Mouse (Mus musculus): ENCODE results near the gene Rhog. TPM values are rescaled to one million over a fixed set of nuclear protein-coding genes. Genes with fewer than 3 reads are reported as not detected.
"Not testable (repeated sequence)": the region's sequence is repeated elsewhere in the genome, so short reads cannot be mapped to it uniquely, and the experiment has no call there.

The Rhog gene
- total RNA-seq (2021), result 10 to 100 TPM; 24.8 to 30.5 TPM

DNA sequence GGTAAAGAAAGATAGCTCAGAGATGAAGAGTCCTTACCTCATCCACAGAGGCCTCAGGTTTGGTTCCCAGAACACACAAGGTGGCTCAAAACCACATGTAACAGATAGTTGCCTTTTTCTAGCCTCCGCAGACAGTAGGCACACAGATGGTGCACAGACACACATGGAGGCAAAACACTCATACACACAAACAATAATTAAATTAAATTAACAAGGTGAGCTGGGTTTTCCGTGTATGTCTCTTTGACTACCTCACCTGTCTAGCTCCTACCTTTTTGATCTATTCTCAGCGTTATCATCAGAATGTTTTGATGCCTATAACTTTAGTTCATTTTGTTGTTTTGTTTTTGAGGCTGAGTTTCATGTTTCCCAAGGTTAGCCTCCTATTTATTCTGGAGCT, at the start of gene Rhog:
TSS of gene Rhog (minus strand) at position 101 of the 400 bp plus-strand sequence.
- no peak for DNase-seq (ENCODE audit: low spot score)
- intact Hi-C loops (cut with DNase I), result loop anchor here (10.0 kb wide), 1 partner anchor 601 kb away; no protein-coding TSS in a partner anchor

DNA sequence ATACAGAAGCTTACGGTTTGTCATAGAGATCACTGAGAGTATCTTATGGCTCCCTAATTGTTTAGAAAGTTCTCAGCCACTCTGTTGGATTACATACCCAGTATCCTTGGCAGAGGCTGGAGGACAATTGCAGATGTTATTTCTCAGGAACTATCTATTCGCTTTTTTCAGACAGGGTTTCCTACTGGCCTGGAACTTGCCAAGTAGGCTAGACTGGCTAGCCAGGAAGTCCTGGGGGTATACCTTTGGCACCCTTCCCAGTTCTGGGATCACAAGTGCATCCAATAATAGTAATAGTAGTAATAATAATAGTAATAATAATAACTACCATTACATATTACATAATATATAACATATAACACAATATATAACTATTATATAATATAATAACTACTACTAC, 49.7 kb upstream of the Rhog start:
- DNase-seq (ENCODE audit: low spot score), result no peak
- intact Hi-C loops (cut with DNase I), result no loop called here

DNA sequence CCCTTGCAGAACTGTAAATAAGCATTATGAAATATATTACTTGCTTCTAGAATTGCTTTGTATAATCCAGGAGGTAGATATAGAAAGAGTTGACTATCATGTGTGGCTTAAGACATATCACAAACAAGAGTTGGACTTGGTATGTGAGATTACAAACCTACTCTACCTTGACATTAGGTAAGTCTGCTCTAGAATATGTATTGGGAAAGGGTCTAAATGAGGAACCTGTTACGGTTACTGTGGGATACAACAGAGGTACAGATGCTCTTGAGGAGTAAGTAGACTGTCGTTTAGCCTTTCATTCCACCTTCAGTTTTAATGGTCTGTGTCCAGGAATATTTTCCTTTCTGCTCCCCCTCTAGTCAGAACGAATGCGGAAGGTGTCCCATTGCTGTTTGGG, 46.6 kb upstream of the Rhog start:
- intact Hi-C loops (cut with DNase I), result no loop called here
- DNase-seq (ENCODE audit: low spot score), result no peak

DNA sequence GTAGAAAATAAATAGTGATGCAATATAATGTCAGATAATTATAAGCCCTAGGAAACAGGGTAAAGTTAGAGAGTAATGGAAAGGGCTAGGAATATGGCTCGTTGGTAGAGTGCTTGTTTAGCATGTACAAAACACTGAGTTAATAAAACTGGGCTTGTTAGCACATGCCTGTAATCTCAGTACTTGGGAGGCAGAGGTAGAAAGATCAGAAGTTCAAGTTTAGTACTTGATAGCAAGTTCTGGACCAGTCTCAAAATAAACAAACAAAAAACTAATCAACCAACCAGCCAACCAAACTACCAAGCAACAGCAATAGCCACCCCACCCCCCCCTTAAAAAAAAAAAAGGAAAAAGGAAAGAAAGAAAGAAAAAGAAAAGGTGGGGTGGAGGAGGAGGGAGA, 44.9 kb upstream of the Rhog start:
- no peak for DNase-seq (ENCODE audit: low spot score)
- intact Hi-C loops (cut with DNase I), result no loop called here

DNA sequence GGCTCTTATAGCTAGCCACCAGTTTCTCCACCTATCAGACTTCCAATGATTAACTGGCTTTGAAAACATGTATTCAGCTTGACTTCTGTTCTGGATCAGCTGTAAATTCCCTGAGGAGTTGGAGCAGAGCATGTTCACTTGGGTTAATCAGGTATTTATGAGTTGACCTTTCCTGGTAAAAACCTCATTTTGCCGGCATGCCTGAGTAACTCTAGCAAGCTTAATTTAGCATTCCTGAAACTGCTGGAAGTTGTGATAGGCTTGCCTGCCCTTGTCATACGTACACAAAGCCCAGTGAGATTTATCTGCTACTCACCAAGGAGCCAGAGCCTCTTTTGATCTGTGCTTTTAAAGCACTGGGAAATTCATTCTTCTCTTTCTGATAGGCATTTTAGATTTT, 37.4 kb upstream of the Rhog start:
- no peak for DNase-seq (ENCODE audit: low spot score)
- intact Hi-C loops (cut with DNase I), result no loop called here

DNA sequence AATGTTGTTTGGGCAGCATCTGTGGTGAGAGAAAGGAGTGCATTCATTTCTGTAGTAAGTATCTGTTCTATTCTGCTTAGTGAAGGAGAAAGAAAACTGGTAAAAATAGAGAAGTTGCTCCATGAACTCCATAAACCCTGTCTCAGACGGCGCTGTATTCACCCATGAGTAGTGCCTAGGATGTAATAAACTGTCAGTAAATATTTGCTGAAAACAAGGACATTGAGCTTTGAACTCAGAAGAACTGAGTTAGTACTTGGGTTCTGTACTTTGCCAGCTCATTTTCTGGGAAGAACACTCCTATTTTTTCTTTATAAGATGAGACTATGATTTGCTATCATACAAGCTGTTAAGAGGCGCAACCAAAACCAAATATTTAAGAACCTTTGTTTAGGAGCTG, 36.4 kb upstream of the Rhog start:
- intact Hi-C loops (cut with DNase I), result no loop called here
- DNase-seq (ENCODE audit: low spot score), result no peak

DNA sequence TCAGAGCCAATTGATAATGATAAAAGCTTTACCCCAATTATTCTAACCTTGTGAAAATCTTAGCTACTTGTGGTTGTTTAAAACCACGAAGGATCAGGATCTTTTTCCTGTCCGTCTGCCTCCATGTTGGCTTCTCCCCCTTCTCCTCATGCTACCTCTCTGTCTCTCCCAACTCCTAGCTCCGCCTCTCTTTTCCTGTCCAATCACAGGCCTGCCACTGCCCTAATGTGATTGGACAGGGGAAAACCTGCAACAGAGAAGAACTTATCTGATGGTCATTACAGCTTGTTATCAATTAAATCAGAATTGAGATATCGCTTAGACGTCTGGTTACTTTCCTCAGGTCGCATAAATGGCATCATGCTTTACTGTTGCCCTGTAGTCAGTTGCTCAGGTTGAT, 33.6 kb upstream of the Rhog start:
- intact Hi-C loops (cut with DNase I), result no loop called here

DNA sequence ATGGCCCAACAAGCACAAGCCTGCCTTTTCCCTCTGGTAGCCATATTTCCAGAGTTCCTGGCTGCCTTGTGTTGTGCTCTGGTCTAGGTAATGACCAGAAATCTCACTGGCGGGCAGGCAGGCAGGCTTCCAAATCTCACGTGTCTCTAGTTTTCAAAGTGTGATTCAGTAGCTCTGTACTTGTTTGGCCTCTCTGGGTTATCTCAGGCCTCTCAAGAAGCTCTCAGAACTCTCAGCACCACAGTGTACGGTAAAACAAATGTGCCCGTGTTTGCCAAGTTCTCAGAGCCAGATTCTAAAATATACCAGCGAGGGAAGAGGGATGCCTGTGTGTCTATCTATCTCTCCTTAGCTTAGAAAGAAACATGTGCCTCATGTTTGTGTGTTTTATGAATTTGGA, 26.4 kb upstream of the Rhog start:
- intact Hi-C loops (cut with DNase I), result no loop called here

More for the DNA sequence above, 33.6 kb upstream of the Rhog start:
- no peak for DNase-seq (ENCODE audit: low spot score)

DNA sequence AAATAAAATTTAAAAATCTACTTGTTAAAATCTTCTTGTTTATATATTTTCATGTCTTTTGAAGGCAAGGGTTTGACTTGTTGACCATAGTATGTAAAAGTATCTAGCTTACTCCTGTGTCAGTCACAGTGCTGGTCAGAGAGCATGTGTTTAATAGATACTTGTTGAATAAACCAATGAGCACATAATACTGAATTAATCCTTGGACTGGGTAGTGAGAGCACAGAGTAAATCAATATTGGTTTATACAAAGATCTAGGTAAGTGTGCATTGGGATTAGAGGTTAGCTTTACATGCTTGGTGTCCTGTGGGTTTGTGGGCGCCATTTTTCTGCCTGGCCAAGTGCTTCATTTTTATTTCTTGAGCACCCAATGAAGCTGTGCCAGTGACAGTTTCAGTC, 25.5 kb upstream of the Rhog start:
- intact Hi-C loops (cut with DNase I), result no loop called here
- no peak for DNase-seq (ENCODE audit: low spot score)

More for the DNA sequence above, 26.4 kb upstream of the Rhog start:
- DNase-seq (ENCODE audit: low spot score), result peak; percentile 6

DNA sequence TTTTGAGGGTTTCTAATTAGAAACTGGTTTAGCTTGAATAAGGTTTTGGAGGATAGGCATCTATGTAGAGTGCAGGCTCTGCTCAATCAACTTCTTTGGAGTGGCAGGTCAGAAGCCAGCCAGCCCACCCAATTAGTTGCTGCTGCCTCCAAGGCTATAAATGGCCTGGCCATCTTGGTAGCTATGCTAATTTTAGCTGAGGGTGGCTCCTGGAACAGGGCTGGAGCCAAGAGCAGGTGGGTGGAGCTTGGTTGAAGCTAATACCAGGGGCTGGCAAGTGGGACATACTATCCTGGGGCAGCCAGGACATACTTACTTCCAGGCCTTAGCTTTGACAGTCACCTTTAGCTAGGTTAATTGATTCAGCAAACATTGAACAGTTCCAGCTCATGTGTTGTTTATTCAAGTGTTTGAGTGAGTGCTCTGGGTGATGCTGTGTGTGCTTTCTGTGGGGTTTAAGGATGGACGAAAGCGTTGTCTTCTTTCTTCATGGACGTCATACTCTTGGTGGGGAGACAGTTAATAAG, 16.6 kb upstream of the Rhog start:
- intact Hi-C loops (cut with DNase I), result no loop called here
- no peak for DNase-seq (ENCODE audit: low spot score)

DNA sequence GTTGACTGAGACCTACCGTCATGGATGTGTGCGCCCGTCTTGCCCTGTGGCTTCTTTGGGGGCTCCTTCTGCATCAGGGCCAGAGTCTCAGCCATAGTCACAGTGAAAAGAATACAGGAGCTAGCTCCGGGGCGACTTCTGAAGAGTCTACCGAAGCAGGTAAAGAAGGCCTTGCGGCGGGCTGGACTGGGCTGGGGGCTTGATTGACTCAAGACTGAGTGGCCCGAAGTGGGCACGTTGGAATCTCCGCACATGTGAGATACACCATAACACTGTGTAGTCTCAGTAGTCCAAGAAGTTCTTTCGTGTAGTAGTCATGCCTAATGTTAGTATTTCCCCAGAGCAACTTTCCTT, 12.5 kb upstream of the Rhog start:
- intact Hi-C loops (cut with DNase I), result loop anchor here (5.0 kb wide), 1 partner anchor 69 kb away; no protein-coding TSS in a partner anchor
- DNase-seq (ENCODE audit: low spot score), result no peak

DNA sequence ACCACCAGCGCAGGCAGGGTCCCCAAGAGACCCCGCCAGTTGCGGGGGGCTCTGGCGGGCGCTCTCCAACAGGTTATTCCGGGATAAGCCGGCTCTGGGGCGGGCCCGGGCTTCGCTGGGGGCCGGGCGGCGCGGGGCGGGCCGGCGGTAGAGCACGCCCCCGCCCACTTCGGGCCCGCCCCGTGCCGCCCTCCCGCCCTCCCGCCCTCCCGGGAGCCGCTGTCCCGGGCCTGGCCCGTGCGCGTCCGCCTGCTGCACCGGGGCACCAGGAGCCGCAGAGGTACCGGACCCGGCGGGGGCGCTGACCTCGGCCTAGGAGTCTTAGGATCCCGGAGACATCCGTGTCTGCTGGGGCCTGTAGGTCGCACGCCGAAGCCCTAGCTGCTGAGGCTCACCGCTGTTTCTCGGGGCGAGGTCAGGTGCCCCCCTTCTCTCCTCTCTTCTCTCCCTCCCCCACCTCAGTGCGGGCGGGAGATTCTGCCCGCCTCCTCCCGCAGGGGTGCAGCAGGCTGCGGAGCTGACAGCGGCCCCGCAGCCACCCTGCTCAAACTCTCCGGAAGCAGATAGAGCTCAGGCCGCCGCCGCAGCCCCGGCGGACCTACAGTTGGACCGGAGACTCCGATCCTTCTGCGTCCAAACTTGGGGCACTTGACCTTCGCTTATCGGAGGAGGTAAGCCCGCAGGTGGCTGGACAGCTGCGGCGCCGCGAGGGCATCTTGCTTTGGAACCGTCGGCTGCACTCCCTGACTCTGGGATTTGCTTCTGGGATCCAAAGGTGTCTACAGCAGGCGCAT, 11.9 kb upstream of the Rhog start, which contains the start of gene Stim1:
TSS of gene Stim1 (plus strand) at position 206 of the 794 bp plus-strand sequence.
- intact Hi-C loops (cut with DNase I), result loop anchor here (2.0 to 5.0 kb wide), 2 partner anchors 70 to 101 kb away; no protein-coding TSS in a partner anchor

DNA sequence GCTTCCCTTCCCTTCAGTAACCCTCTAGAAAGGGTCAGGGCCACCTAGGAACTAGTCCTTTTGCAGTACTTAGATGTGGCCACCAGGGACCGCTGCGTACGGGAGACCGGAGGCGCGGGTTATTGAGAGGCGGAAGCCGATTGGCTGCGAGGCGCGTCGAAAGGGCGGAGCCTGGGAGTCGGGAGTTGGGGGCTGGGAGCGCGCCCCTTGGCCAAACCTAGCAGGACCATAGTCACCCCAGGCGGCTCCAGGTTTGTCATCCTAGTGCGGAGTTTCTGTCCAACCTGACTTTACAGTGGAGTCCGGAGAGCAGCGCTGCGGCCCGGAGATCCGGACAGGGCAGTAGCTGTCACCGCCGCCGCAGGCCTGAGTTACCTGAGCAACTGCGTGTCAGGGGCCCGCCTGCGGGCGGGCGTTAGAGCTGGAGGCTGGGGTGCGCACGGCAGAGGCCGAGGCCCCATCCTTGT, 11.3 kb upstream of the Rhog start:
- DNase-seq (ENCODE audit: low spot score), result peak; percentile 87
- intact Hi-C loops (cut with DNase I), result loop anchor here (2.0 to 5.0 kb wide), 2 partner anchors 70 to 102 kb away; no protein-coding TSS in a partner anchor

More for the DNA sequence above, 11.9 kb upstream of the Rhog start, which contains the start of gene Stim1:
- no peak for DNase-seq (ENCODE audit: low spot score)

DNA sequence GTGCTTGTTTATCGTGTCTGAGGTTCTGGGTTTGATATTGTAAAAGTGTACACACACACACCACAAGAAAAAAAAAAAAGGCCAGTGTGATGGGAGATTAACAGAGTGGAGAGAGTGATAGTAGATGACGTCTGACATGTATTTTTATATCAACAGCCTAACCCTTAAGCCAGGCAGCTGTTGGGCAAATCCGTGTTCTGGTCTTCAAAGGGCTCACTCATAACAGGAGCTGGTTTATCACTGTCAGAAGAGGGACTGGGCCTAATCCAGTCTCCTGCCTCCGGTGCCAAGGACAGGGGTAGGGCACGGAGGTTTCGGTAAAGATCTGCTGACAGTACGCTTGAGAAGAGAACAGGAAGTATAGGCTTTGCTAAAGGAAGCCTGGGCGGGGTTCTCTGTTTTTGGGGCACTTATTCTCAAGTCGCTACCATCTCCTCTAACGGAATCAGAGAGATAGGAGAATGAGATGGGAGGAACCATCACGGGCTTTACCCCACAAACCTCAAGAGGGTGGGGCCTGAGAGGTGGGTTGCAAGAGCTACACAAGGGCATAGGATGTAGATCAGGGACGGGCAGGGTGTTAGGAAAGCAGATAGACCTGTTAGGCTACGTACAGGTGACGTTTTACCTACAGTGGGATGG, 10.7 kb upstream of the Rhog start:
- intact Hi-C loops (cut with DNase I), result loop anchor here (1.0 to 5.0 kb wide), 3 partner anchors 71 to 151 kb away; no protein-coding TSS in a partner anchor
- no peak for DNase-seq (ENCODE audit: low spot score)

DNA sequence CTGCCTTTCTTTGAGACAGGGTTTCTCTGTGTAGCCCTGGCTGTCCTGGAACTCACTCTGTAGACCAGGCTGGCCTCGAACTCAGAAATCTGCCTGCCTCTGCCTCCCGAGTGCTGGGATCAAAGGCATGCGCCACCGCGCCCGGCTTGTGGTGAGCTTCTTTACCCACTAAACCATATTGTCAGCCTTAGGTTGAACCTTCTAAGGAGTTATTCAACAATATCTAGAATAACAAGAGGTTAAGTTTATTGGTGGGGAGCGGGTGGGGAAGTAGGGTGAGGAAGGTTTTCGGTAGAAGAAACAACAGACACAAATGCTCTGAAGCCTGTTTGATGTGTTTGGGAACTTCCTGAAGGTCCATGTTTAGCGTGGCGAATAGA, 10.2 kb upstream of the Rhog start:
- DNase-seq (ENCODE audit: low spot score), result not testable (repeated sequence)
- intact Hi-C loops (cut with DNase I), result loop anchor here (1.0 to 5.0 kb wide), 3 partner anchors 71 to 151 kb away; no protein-coding TSS in a partner anchor

DNA sequence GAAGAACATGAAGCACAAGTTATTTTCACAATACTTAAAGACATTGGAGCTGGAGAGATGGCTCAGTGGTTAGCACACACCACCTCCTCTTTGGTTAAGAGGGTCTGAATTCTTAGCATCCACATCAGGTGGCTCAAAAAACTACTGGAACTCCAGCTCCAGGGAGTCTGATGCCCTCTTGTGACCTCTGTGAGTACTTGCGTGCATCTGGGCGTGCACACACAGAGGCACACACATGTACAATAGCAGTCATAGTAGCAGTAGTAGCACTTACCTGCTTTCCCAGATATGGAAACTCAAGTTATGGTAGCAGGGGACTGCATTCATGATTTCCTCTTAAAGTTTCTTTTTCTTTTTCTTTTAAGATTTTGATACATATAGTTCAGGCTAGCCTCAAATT, 7.2 kb upstream of the Rhog start:
- intact Hi-C loops (cut with DNase I), result no loop called here
- no peak for DNase-seq (ENCODE audit: low spot score)

DNA sequence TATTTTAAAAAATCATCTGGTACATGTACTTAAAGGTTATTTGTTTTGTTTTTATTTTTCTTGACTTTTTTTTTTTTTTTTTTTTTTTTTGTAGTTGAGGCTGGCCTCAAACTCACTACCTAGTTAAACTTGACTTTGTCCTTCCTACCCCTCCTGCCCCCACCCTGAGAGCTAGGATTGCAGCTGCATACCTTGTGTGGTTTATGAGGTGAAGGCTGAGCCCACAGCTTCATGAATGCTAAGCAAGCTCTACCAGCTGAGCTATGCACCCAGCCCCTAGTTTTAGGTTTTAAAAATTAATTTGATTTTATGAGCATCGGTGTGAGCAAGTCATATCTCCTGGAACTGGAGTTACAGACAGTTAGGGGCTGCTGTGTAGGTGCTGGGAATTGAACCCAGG, 4.7 kb upstream of the Rhog start:
- DNase-seq (ENCODE audit: low spot score), result no peak
- intact Hi-C loops (cut with DNase I), result no loop called here

DNA sequence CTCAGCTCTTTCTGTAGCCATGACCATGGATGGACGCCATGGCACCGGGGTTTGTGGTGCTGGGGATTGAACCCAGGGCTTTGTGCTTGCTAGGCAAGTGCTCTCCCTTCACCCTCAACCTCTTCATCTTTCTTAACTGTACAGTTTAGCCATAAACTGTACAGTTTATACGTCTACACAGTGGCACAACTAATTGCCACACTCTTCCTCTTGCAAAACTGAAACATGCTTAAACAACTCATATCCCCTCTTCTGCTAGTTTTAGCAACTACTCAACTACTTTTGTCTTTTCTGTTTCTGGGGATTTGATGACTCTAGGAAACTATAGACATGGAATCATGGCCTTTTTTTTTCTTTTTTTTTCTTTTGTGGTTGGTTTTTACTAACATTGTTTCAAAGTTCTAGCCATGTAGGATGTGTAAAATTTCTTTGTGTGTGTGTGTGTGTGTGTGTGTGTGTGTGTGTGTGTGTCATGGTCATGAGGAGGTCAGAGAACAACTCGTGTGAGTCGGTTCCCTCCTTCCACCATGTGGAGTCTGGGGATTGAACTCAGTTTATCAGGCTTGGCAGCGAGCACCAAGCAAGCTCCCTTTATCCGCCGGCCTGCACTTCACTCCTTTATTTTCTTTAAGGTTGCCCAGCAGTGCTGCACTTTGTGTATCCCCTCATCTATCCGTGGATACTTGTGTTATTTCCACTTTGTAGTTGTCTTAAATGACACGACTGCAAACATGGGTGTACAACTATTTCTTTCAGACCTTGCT, 4.0 kb upstream of the Rhog start:
- no peak for DNase-seq (ENCODE audit: low spot score)
- intact Hi-C loops (cut with DNase I), result loop anchor here (10.0 kb wide), 1 partner anchor 605 kb away; no protein-coding TSS in a partner anchor

DNA sequence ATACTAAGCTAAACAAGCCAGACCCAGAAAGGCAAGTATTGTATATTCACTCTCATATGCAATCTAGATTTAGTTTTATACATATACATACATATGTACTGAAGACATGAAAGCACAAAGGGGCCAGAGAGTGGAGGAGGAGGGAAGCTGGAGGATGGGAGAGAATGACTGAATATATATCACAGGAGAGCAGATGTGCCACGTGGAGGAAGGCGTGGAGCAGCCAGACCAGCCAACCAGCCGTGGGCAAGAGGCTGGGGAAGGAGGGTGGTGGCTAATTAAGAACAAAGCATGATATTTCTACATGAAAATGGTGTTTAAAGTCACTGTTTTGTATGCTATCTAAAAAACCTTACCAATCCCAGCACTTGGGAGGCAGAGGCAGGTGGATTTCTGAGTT, 2.9 kb upstream of the Rhog start:
- no peak for DNase-seq (ENCODE audit: low spot score)
- intact Hi-C loops (cut with DNase I), result loop anchor here (1.0 to 10.0 kb wide), 2 partner anchors 159 to 604 kb away; no protein-coding TSS in a partner anchor

DNA sequence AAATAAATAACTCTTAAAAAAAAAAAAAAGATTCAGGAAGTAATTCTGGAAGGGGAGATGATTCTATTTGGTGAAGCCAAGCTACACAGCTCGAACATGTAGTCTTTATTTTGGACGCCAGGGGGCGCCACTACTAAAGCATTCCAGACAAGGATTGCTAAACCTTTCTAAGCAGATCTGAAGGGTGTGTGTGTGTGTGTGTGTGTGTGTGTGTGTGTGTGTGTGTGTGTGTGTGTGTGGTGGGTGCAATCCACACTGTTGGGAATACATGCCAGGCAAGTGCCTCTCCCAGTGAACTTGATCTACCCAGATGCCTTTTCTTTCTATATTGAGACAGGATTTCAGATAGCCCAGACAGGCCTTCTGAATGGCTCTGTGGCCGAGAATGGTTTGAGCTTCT, 2.3 kb upstream of the Rhog start:
- DNase-seq (ENCODE audit: low spot score), result peak; percentile 42
- intact Hi-C loops (cut with DNase I), result loop anchor here (1.0 to 10.0 kb wide), 2 partner anchors 159 to 603 kb away; no protein-coding TSS in a partner anchor

All from heart, postnatal 25 days (tissue).